Mouse (Mus musculus) cerebellum, adult 11-12 months (tissue): ENCODE results near the gene Spdye4b.
"Not testable (repeated sequence)": the region's sequence is repeated elsewhere in the genome, so short reads cannot be mapped to it uniquely, and the experiment has no call there.

ENCODE experiments used
- DNase-seq: peaks from one replicate; pipeline ENCODE4 v3.0.0; 2022

The Spdye4b gene

DNA sequence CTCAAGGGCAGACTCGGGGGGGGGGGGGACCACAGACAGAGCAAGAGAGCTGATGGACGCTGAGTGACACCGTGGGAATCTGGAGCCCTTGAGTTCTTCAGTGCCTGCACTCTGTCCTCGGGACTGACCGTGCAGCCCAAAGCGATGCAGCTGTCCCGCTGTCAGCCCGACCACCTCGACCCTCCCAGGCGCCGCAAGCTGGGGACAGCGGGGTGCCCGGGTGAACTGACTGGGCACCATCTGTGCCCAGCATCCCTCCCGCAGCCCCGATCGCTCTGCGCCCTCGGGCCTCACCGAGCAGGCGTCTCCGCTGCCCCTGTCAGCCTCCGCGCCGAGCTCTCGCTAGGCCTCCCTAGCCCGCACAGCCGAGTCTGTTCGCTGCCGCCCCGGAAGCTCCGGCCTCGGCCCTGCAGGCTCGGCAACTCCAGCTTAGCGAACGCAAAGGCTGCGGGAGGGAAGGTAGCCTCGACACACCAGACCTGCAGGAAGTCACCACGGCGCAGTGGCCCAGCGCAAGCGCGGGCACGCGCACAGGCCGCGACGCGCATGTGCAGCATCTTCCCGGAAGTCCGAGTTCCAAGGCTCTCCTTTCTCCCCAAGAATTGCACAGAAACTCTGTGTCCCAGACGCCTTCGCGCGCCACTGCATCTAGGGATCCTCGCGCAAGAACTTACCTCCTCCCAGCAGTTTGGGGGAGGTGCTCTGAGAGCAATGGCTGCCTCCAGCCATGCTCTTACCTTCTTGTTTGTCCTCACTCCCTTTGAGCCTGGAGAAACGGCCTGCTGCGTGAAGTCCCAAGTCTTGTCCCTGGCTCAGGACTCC is at the start of gene Spdye4b, which contains the start of gene Rbak:
Gene Spdye4b, plus strand, starts transcription at position 763 of the 822 bp plus-strand sequence.
Gene Rbak, minus strand, starts transcription at position 521 of the 822 bp plus-strand sequence.
- DNase-seq: peak; percentile 95

DNA sequence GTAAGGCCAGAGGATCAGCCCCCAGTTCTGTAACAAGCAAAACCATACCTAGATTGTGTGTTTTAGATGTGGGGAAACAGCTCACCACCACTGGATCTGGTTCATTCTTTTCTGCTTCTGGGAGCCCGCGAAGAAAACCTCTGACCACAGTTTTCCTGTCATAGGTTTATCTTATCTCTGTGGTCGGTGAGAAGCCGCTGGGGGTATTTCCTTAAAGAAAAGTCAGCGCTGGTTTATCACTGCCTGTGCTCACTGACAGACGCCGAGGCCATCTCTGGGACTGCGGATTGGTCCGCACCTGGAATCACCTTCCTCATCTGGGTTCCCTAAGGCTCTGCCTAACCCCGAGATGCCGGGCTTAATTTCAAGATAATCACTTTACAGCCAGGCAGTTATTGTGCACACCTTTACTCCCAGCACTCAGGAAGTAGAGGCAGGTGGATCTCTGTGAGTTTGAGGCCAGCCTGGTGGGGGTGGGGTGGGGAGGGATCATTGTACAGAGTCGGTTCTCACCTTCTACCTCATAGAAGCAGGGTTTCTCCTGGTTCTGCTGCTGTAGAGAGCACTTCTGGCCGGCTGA is 47.8 kb upstream of the Spdye4b start:
- no peak for DNase-seq

DNA sequence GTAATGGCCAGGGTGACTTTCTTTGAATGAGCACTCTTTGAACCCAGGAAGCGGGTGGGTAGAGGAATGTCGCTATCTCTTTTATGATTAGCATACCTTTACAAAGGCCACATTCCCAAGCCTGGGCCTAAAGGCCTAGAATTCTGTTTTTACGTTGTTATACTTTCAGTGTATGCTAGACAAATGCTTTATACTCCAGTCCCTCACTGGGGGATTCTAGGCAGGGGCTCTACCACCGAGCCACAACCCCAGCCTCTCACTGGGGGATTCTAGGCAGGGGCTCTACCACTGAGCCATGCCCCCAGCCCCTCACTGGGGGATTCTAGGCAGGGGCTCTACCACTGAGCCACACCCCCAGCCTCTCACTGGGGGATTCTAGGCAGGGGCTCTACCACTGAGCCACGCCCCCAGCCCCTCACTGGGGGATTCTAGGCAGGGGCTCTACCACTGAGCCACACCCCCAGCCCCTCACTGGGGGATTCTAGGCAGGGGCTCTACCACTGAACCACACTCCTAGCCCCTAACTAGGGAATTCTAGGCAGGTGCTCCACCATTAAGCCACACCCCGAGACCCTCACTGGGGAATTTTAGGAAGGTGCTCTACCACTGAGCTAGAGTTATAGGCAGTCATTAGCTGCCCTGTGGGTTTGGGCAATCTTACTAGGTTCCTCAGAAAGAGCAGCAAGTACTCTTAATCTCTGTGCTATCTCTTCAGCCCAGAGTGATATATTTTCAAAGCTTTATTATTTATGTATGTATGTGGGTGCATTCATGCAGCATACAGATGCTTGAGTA is 46.4 kb upstream of the Spdye4b start:
- not testable (repeated sequence) for DNase-seq

DNA sequence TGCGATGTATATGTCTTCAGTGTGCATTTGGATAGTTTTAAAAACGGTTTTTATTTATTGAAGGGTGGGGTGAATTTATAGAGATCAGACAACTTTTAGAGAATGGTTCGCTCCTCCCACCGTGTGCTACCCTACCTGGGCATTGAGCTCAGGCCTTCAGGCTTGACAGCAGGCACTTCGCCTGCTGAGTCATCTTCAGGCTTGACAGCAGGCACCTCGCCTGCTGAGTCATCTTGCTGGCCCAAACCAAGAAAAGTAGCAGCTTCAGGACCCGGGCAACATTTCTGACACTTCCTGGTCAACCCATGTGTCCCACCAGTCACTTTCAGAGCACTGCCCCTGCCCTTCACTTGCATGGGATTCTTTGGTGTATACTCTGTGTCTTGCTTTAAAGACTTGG is 45.8 kb upstream of the Spdye4b start:
- DNase-seq: no peak

DNA sequence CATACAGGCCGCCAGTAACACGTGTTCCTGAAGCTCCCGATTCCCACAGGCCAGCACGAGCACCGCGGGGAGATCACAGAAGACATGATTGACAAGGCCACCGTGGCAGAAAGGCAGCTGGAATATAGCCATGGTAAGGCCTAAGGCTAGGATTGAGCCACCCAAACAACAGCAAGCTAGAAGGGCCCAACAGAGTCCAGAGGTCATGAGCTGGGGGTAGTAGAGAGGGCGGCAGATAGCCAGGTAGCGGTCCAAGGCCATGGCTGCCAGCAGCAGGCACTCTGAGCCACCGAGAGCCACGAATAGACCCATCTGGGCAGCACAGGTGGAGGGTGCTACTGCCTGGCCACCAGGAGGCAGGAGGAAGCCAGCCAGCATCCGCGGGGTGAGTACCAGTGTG is 43.2 kb upstream of the Spdye4b start:
- DNase-seq: no peak

DNA sequence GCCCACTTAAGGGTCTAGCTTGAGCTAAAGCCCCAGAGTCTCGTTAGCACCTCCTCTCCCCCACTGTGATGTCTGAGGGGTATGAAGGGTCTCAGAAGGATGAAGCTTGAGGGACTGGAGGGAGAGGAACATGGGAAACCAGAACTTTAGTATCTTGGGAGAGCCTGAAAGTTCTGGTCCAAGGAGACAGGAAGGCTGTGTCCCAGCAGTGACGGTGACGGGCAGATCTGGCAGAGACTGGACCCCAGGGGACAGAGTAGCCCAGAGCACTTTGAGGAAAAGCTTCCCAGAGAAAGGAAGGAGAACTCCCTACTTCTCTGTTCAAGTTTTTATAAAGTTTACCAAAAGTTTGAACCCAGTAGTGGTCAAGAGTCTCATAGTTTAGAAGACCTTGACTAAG is 33.3 kb upstream of the Spdye4b start, which contains the start of gene Olfr718-ps1:
Gene Olfr718-ps1, minus strand, starts transcription at position 101 of the 400 bp plus-strand sequence.
- DNase-seq: no peak

DNA sequence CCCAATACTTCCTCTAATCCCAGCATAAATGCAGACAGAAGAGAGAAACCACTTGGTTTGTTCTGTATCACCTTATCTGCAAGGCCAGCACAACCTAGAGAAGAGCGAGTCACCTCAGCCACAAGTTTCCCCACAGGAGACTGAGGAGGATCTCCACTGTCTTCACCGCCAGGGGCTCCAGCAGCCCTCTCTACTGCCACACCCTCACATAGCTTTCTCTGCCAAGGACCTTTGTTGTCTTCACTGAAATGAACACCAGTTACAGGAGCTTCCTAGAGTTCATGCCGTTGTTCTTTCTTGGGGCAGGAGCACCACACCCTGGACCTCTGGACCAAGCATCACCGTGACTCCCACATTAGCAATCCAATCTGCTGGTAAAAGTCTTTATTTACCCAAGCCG is 32.2 kb upstream of the Spdye4b start:
- no peak for DNase-seq

DNA sequence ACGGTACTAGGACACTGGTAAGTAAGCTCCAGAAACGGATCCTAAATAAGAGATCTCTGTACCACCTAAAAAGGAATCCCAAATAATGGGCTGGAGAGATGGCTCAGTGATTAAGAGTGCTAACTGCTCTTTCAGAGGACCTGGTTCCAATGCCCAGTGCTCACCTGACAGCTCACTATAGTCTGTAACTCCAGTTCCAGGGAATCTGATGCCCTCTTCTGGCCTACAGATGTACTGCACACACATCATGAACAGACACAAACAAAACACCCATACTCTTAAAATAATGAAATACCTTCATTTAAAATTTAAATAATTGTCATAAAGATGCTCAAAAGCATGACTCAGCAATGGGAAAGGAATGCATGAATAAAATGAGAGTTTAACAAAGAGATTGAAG is 31.3 kb upstream of the Spdye4b start:
- no peak for DNase-seq

DNA sequence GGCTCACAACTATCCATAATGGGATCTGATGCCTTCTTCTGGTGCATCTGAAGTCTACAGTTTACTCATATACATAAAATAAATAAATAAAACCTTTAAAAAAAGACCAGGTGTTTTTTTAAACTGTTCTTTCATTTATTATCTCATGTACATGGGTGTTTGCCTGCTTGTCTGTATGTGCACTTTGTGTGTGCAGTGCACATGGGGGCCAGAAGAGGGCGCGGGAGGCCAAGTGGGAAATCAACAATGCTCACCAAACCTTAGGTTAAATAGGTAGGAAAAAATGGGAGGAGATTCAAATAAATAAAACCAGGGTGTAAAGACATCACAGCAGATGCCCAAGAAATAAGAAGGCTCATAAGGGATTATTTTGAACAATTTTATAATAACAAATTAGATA is 30.8 kb upstream of the Spdye4b start:
- DNase-seq: no peak

DNA sequence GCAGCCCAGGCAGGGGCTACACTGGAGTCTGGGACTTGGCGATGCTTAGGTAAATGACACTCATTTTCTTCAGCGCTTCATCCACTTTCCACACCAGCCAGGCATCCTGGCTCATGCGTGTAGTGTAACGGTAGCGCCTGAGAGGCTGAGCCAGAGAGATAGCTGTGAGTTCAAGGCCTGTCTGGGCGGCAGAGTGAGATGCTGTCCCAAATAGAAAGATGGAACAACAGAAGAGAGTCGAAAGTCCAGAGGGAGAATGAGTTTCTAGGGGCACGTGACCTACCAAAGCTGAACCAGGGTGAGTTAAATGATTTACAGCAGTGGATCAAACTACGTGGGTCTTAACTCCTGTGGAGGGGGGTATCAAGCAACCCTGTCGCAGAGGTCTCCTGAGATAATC is 27.1 kb upstream of the Spdye4b start:
- DNase-seq: no peak

DNA sequence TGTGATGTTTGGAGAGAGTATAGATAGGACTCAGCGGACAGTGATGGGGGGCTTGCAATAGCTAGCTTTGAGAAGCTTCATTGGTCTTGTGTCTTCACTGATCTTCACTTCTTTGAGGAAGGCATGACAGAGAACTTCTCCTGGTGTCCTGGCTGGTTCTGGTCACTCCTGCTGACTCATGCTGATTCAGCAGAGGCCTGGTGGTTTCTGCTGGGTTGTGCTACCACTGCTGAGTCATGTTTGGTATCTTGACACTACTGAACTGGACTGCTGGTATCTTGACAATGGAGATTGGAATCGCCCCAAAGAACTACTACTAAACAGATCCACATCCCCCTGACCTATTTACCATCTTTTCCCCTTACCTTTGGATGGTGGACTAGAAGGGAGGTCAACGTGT is 25.3 kb upstream of the Spdye4b start:
- DNase-seq: no peak

DNA sequence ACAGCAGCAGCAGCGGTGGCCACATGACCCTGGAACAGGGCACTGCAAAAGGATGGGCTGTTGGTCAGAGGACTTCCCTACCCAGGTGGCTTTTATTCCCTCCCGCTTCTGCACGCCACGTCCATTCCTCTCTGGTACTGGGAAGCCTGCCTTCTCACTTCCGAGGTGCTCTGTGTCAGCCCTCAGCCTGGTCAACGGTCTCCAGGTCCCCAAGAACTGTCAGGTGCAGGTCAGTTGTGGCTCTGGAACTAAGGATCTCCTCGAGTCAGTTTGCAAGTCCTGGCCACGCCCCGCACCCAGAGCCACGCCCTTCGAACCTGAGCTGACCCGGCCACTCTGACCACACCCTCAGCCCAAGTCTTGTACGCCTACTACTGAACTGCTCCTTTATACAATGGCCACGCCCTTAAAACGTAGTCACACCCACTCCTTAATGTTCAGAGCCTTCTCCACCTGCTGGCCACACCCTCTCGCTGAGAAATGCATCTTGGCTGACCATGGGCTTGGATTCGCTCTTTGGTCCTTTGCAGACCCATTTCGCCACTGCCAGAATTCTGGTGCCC is 15.2 kb upstream of the Spdye4b start:
- no peak for DNase-seq

DNA sequence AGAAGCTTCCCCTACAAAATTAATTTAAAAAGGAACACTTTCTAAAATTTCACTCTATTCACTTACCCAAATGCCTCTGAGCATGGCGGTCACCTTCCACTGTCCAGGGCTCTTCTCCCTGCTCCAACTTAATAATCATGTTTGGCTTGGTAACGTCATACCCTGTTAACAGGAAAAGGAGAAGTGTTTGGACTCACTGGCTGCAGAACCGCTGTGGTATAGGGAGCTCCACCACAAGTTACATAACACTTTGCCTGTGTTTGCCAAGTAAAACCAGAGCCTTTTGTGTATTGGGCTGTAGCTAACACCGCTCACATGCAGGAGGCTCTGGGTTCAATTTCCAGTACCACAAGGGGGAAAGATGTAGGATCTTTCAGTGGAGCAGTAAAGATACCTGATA is 4.8 kb upstream of the Spdye4b start:
- DNase-seq: no peak

DNA sequence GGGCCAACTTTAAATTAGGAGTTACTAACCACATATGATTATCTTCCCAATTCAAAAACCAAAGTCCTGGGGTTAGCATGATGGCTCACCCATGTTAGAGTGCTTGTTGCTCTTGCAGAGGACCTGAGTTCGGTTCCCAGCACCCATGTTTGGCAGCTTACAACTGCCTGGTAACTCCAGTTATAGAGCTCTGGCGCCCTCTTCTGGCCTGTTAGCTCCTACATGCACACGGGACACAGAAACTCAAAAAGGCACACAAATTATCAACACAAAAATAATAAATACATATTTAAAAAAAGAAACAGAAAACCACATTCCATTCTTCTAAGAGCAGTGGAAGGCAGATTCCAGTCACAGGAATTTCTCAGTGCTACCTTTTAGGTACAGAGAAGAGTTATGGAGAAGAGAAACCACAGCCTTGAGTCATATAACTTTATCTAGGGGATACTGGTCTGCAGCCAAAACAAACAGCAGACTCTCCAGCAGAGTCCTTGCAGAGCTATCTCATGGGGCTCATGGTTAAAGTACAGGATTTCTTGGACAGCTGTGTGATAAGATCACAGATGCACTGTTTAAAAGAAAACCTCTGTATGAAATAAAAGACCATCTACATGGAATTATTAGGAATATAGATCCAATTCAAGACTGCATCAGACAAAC is 3.1 kb upstream of the Spdye4b start:
- no peak for DNase-seq

DNA sequence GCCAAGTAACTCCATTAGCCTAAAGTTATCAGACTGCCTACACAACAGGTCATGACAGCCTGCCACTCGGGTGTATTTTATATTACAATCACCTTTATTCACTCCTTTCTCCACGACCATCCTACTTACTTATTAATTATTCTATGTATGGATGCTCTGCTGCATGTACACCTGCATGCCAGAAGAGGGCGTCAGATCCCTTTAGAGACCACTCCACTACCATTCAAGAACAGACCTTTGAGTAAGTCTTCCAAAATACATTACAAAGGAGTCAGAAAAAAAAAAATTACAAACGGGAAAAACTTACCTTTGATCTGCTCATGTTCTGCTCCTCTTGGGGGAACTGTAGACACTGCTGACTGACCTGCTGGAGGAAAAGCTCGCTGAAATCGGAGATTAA is 1.6 kb upstream of the Spdye4b start:
- DNase-seq: no peak

DNA sequence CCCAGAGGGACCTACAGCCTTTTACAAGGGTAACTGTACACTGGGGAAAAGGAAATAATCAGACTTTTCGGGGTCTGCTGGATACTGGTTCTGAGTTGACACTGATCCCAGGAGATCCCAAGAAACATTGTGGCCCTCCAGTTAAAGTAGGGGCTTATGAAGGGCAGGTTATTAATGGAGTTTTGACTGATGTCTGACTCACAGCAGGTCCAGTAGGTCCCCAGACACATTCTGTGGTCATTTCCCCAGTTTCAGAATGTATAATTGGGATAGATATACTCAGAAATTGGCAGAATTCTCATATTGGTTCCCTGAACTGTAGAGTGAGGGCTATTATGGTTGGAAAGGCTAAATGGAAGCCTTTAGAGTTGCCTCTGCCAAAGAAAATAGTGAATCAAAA is 7.2 kb downstream of the Spdye4b start:
- not testable (repeated sequence) for DNase-seq

DNA sequence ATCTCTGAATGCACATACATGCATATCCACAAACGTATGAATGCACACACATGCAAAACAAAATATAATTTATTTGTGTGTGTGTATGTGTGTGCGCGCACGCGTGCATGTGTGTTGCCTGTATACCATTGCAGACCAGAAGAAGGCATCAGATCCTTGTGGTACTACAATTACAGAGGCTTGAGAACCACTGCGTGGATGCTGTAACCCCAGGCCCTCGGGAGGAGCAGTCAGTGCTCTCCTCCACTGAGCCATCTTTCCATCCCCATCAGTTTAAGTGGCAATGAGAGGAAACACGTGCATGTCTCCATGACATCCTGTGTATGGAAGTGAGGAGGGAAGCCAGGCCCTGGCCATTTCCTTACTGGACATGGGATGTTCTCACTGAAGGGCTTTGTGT is 12.0 kb downstream of the Spdye4b start:
- DNase-seq: no peak

DNA sequence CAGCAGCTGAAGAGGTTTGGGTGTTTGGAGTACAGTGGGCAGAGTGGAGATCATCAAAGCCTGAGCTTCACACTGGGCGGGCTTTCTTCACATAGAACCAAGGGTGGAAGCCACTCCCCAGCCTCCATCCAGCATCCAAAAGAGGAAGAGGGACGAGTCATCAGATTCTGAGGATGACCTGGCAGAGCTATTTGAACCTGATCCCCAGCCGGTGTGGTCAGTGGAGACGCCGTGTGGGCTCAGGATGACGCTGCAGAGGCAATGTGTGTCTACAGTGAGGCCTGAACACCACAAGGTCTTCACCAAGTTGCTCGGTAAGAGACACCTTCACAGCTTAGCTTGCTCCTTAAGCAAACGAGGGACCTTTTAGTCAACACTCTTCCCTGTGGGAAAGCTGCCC is 13.9 kb downstream of the Spdye4b start:
- DNase-seq: not testable (repeated sequence)

DNA sequence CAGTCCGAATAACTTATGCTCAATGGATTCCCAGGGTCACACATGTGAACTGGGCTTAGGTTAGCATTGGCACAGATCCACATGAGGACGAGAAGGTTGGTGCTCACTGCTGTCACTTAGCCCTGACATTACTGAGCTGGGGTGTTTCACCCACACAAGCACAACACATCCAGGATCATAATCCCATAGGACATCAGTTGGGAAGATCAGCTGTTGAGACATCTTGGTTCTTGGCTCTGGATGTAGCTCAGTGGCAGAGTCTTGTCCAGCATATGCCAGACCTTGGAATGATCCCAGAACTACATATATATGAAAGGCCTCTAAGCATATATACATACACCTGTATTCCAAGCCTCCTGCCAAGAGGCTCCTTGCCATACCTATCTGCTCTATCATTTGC is 14.3 kb downstream of the Spdye4b start:
- DNase-seq: no peak

DNA sequence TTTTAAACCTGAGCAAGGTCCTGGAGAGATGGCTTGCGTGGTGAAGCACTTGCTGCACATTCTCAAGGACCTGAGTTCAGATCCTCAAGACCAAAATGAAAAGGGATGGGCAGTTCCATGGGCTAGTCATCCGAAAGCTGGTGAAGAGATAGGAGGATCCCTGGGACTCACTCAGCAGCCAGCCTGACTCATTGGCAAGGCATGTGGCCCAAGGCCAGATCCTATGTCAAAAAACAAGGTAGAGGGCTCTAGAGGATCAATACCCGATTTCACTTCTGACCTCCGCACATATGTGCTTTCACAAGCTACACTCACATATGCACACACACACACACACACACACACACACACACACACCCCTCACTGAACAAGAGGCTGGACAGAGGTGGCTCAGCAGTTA is 15.7 kb downstream of the Spdye4b start:
- DNase-seq: no peak

DNA sequence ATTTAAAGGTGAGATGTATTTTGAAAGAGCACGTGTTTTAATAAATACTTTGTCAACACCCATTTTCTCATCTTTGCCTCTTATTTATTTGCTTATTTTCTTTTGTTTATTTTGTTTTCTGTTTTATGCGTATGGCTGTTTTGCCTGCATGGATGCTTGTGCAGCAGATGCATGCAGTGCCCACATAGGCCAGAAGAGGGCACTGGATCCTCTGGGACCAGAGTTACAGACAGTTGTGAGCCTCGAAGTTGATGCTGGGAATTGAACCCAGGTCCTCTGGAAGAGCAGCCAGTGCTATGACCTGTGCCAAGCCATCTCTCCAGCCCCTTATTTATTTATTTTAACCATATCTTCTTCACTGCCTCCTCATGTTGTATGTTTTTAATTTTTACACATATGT is 24.2 kb downstream of the Spdye4b start:
- no peak for DNase-seq

DNA sequence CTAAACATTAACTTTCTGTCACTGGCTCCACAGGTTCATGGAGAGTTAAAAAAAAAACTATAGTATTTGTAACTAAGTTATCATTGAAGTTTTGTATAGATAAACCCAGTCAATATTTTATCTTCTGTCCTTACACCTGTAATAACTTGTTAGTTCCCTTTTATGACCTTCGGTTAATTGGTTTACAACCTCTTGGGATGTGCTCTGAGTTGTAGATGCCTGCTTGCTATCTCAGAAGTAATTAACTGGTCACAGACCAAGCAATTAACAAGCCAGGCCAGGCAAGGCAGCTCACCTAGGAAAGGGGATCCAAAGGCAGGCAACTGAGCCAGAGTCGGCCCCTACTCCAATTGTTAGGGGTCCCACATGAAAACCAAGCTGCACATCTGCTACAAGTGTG is 33.0 kb downstream of the Spdye4b start:
- no peak for DNase-seq

DNA sequence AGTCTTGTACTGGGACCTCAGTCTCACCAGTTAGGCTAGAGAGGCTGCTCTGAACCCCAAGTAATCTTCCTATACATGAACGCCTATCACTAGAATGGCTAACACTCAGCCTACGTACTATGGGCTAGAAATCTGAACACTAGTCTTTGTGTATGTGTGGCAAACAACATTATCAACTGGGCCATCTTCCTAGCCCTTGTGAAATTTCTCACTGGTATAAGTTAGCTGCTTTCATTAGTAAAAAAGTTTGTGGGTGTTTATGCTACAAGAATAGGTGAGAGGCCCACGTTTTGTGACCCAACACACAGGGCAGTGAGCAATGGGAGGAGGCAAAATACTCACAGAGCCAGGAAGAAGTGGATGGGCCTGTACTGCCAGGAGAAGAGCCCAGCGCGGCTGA is 40.2 kb downstream of the Spdye4b start:
- no peak for DNase-seq
